Mouse (Mus musculus): ENCODE results near the gene Ptgs1.

GRCm38 (mm10) chr2:36197919-36198881, 32.0 kb upstream of the Ptgs1 start:
- no peak for TF ChIP-seq POLR2A (IDR thresholded peaks at IDR 0.05; ENCODE audit: extremely low read depth, insufficient read depth, low read length)
- no peak for TF ChIP-seq CTCF (IDR thresholded peaks at IDR 0.05; ENCODE audit: extremely low read depth, insufficient read depth, low read length)

Measured in cortical plate, adult 2 months (tissue).